Mouse (Mus musculus) monocyte, adult 2 months (primary cell): Measurements from ENCODE around the gene Spryd4.
"Not testable (repeated sequence)": the region's sequence is repeated elsewhere in the genome, so short reads cannot be mapped to it uniquely, and the experiment has no call there.

Experiments
- DNase-seq, 2 experiments: peaks; one replicate each; pipeline ENCODE4 v3.0.0; 2022; ENCODE audit warnings: low spot score in 2 of 2, low read depth in 1 of 2

Spryd4 gene

DNA sequence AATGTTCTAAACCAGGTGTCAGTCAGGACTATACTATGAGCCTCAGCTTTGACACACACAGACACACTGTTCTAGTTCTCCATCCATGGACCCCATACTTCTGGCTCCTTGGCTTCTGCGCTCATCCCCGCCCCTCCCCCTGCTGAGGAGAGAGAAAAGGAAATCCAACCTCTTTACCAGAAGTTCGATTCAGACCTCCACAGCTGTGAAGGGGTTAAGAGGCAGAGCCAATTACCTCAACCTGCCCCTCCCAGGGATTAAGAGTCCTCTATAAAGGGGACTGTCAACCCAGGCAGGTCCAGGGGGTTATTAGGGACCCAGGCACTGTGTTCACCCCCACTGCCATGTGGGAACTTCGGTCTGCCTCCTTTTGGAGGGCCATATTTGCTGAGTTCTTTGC lies 13.9 kb upstream of the Spryd4 start, which contains the start of gene Mip:
Gene Mip, plus strand, starts transcription at position 301 of the 400 bp plus-strand sequence.
- DNase-seq, result no peak

DNA sequence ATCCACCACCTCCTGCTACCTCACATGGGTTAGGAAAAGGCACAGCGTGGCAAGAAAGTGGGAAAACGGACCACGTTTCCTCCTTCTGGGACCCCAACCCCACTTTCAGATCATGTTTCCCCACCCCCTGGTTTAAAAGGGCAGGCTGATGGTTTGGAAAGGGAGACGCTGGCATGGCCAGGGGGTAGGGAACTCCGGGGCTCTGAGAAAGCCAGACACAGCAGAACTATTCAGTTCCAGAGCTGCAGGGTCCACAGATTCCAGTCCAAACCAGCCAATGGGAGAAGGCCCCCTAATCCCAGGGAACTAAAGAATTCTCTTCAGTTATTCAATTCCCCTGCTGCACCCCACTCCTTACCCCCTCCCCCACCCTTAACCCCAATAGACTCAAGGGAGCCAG lies 13.5 kb upstream of the Spryd4 start:
- DNase-seq, result no peak

DNA sequence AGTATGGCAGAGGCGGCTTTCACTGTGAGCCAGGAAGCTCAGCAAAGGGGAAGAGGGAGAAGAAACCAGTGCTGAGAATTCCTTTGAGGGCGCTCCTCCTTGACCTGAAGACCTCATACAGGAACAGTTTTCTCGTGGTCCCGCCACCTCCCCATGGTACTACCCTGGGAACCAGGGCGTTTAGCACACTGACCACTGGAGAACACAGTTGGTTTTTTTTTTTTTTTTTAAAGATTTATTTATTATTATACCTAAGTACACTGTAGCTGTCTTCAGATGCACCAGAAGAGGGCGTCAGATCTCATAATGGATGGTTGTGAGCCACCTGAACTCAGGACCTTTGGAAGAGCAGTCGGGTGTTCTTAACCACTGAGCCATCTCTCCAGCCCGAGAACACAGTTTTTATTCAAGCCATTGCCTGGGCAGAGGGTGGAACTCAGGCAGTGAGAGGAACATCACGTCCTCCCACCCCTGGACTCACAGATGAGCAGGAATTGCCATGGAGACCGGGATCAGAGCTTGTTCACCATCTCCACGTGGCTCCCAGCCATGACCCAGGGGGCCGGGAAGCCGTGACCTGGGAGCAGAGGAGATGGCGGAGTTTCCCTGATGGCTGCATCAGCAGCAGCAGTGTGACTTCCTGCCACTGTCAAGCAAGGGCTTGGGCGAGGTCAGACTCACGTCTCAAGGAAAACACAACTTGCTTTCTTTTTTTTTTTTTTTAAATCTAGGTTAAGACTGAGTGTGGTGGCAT lies 10.1 kb upstream of the Spryd4 start:
- DNase-seq, result no peak

DNA sequence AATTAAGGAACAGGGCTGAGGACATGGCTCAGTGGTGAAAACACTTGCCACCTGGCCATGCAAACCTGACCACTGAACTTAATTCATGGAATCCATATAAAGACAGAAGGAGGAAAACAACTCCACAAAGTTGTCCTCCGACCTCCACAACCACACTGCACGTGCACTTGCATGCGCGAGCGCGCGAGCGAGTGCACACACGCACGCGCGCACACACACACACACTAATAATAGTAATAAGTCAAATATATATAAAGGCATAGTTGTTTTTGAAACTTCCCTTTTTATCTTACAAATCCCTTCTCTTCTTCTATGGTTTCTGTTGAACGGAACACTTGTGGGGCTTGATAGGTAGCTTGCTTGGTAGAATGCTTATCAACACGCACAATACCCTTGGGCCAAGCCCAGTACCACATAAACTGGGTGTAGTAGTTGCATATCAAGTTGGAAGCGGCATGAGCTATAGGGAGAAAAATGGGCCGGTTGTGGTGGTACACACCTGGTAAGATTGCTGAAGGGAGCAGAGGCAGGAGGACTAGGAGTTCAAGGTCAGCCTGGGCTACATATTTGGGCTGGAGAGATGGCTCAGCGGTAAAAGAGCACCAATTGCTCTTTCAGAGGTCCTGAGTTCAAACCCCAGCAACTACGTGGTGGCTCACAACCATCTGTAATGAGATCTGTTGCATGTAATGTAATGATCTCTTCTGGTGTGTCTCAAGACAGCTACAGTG lies 6.9 kb upstream of the Spryd4 start:
- DNase-seq, result no peak

DNA sequence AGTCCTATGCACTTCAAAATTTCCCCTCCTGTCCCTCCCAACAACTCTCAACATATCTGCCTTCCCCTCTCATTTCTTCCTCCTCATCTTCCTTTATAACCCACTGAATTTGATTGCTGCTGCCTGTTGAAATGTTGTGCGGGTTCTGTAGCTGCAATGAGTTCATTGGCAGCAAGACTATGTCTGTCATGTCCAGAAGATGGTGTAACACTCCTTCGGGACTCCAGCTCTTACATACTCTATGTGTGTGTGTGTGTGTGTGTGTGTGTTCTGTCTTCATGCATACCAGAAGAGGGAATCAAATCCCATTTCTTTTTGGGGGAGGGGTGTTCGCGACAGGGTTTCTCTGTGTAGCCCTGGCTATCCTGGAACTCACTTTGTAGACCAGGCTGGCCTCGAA lies 3.4 kb upstream of the Spryd4 start:
- no peak for DNase-seq

DNA sequence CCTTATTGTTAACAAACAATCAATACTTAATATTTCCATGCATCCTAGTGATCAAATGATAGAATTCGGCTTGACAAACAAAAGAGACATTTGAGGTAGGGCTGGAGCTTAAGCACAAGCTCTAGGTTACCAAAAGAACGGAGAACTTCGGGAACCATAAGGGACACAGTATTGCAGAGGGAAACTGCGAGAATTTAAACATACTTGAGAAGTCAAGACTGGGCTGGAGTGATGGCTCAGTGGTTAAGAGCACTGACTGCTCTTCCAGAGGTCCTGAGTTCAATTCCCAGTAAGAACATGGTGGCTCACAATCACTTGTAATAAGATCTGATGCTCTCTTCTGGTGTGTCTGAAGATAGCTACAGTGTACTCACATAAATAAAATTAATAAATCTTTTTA lies 2.5 kb upstream of the Spryd4 start:
- not testable (repeated sequence) for DNase-seq

DNA sequence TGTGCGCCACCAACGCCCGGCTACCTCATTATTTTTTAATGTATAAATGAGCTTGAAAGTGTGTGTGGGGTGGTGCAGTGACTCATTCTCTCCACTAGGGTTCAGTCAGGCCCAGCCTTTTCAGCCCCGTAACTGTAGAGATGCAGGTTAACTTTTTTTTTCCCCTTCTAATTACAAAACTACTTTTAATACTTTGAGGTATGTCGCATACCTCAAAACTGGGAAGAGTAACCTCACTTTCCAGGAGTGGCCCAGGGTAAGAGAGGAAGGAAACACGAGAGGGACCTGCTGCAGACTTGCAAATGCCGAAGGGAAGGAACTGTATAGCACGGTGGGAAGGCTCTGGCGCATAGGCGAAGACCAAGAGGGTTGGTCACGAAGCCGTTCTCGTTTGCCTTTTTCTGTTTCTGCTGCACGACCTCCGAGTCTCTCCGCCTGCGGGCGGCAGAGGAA lies 1.3 kb upstream of the Spryd4 start:
- DNase-seq, result peak; percentile 20 to 35

DNA sequence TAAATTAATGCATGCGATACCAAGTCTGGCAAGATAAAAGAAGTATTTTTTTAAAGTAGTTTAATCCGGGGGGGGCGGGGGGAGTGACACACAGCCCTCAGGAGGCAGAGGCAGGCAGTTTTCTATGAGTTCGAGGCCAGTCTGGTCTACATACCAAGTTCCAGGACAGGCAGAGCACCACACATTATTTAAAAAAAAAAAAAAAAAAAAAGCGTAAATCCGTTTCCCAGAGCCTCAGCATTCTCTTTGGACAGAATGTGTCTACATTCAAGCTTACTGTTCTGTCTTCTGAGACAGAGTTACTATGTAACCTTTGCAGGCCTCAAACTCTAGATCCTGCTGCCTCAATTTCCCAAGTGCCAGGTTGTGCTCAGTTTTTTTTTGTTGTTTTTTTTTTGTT lies 541 bp upstream of the Spryd4 start:
- DNase-seq, result no peak

DNA sequence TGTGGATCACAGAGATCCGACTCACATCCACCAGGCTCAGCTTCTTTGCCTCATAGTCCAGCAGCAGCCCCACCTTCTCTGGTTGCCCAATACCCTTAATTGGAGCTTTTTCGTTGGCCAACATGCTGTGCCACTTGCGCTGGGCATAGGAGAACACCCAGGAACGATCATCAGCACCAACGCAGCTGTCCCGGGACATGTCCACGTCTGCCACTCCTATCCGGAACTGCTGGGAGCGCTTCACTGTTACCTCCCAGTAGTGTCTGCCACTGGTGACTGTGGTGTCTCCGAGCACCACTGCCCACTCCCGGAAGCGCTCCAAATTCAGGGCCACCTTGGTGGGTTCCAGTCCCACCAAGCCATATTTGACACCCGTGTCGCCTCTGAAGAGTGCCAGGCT lies 653 bp downstream of the Spryd4 start:
- DNase-seq, result no peak

DNA sequence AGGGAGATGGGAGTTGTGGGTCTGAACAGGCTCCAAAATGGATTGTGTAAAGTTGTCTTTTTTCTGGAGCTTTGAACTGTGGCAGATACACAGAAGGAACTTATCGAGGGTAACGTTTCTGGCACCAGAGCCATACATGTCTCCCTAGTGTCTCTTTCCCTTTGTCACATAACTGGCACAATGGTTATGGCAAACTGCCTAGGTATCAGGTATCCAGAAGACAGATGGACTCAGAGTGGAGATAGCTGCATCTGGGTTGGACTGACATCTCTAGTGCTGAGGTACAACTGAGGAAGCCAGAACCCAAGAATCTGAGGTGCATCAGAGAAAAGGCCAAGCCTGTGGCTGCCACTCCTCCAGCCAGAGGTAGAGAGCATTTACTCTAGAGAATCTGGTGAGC lies 1.5 kb downstream of the Spryd4 start:
- no peak for DNase-seq

DNA sequence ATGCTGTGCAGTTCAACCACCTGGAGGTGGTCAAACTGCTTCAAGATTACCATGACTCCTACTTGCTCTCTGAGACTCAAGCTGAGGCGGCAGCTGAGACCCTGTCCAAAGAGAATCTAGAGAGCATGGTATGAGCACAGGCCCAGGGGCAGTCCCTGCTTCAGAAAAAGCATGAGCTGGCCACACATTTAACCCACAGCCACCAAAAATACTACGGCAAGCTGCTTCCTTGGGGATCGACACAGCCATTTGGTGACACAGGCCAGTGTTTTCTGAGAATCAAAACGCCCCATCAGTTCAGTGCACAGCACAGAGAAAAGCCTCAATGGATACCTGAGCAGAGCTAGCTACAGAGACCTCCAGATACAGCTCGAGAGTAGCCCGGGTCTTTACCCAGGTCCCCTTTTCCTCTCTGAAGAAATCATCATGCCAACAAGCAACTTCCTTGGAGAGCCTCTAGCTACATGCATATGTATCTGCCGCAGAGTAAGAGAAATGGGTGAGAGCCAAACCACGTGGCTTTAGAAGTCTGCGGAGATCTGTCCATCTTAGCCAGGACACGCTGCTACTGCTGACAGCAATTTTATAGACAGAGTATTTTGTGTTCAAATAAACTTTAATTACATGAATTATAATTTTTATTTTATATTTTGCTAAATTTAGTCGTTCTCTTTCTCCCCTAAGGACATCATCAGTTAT lies 2.1 kb downstream of the Spryd4 start:
- DNase-seq, result no peak

DNA sequence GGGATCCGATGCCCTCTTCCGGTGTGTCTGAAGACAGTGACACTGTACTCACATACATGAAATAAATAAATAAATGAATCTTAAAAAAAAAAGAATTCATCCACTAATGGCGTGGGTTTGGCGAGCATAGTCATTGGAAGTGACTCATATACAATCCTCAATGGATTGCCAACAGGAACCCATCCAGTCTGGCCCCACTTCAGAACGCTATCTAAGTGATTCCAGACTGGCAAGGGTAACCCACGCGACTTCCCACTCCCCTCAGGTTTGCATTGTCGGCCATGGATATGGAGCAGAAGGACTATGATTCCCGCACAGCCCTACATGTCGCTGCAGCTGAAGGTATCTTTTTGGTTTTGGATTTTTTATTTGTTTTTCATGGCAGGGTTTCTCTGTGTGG lies 3.3 kb downstream of the Spryd4 start:
- DNase-seq, result no peak

DNA sequence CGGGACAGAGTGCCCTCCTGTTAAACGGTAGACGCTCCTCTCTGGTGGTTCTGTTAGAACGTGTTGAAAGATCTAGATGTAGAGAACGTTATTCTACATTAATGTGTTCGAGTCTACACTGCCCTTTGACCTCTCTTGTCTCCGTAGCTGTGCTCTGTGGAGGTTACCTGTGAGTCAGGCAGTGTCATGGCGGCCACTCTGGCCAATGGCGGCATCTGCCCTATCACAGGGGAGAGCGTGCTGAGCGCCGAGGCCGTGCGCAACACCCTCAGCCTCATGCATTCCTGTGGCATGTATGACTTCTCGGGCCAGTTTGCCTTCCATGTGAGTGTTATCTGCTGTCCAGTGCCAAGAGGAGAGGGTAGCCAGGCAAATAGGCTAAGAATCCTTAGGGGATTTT lies 6.7 kb downstream of the Spryd4 start:
- no peak for DNase-seq

DNA sequence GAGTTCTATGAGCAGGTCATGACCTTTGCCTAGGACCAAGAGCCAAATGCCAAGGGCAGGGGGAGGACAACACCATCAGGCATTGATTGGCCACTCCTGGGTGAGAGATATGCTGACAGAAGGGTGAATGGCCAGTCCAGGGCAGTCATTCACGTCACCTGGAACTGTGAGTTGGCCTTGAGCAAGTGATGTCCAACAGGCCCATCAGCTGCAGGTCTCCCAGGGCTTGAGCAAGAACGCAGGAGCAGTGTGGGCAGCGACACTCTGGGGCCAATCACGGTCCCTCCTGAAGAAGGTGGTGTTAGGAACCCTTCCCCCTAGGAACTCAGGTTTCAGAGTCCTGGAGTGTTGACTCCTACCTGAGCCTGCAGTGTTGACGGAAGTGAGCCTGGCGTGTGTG lies 9.8 kb downstream of the Spryd4 start:
- DNase-seq, result no peak

DNA sequence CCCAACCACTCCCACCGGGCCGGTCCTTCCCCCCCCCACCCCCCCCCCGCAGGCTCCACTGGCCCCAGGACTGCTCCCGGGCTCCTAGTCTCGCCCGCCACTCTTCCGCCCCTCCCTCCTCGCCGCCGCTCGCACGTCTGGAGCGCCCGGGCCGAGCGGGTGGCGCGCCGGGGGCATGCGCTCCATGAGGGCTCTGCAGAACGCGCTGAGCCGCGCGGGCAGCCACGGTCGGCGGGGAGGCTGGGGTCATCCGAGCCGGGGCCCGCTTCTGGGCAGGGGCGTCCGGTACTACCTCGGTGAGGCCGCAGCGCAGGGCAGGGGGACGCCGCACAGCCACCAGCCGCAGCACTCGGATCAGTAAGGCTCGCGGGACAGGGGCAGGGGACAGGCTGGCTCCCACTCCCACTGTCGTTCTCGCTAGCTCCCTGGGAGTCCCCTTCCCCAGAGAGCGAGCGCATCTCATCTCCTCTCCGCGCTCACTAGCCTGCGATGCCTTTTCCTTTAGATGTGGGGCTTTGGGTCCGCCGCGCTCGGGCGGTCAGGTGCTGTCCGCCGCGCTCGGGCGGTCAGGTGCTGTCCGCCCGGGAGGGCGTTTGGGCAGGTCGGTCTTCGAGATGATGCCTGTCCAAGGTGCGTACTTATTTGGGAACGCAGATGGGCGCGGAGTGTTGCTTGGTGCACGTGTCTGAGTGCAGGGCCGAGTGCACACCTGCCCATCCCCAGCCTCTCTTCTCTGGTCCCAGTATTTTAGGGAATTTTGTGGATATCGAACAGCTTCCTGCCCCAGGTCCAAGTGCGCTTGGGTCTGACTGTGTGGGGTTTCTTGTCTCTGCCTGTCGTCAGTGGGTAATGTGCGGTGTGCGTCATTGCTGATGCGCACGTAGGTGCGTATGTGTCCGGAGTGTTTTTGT lies 16.8 kb downstream of the Spryd4 start:
- peak in 1 of 2 experiments; percentile 7 for DNase-seq

DNA sequence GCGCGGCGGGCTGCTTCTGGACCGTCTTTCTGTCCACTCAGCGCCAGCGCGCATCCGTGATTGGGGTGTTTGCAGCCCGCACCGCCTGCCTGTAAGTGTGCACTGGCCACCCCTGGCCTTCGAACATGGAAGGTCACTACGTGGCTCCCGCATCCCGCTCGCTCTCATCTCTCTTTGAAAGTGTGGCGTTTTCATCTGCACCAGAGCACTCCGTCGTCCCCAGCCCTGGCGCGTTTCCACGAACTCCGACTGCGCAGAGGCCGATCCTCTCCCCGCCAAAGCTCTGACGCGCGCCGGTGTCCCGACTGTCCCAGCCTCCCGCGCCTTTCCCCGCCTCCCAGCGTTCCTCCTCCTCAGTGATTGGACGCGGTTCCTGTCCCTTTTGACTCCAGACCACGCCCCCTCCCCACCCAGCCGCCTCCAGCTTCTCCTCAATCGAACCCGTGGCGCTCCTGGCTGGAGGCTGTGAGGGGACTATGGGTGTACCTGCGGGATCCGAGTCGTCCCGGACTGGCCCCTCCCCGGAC lies 17.5 kb downstream of the Spryd4 start, which contains the start of gene Gls2:
Gene Gls2, plus strand, starts transcription at position 434 of the 527 bp plus-strand sequence.
- peak; percentile 82 to 85 for DNase-seq

DNA sequence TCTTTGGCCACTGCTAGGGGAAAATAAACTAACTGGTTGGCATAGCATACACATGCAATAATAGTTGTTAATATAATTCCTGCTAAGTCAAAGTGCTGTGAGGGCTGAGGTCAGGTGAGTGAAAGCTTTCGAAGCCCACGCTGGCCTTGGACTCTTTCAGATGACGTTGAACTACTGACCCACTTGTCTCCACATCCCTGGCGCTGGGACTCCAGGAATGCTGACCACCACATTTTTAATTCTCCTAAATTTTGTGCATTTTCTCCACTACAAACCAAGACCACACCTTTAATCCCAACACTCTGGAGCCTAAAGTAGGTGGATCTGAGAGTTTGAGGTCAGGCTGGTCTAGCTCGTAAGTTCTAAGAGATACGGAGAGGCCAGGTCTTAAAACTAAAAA lies 18.5 kb downstream of the Spryd4 start:
- DNase-seq, result no peak

DNA sequence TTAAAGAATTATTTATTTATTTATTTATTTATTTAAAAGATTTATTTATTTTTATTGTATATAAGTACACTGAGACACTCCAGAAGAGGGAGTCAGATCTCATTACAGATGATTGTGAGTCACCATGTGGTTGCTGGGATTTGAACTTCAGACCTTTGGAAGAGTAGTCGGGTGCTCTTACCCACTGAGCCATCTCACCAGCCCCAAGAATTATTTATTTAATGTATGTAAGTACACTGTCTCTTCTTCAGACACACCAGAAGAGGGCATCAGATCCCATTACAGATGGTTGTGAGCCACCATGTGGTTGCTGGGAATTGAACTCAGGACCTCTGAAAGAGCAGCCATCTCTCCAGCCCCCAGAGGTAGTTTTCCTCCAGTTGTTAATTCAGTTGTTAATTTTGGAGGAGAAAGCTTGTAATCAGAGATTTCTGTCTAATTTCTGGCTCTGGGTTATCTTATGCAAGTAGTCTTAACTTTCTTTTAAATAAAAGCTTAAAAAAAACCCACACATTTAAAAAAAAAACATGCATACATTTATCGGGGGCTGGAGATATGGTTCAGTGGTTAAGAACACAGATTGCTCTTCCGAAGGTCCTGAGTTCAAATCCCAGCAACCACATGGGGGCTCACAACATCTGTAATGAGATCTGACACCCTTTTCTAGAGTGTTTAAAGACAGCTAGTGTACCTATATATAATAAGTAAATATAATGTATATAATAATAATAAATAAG lies 19.4 kb downstream of the Spryd4 start:
- DNase-seq, result not testable (repeated sequence)

DNA sequence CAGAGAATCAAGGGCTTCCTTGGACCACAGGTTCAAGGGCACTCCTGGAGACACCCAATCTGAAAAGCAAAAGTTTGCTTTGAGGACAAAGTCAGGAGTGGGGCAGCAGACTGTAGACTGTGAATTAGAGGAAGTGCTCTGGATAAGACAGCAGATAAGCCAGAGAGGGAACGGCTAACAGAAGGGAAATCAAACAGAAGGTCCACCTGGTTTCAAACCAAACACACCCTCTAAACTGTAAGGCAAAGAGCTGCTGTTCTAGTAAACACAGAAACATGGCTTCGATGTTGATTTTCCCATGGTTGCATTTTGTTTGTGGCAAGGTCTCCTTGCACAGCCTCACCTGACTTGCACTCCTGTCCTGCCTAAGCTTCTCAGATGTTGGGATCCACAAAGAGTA lies 20.1 kb downstream of the Spryd4 start:
- DNase-seq, result no peak
